Mouse (Mus musculus): ENCODE data around the gene 4632433K11Rik. TPM values are rescaled to one million over a fixed set of nuclear protein-coding genes. Genes with fewer than 3 reads are reported as not detected.

The 4632433K11Rik gene
- polyA plus RNA-seq, 1 experiment from 2014 or later, result not detected

- no peak for ATAC-seq (ENCODE audit: low FRiP score, low TSS enrichment)
- DNase-seq, result no peak
Measured at GRCm38 (mm10) chr7:5030554-5031275, 3.2 kb upstream of the 4632433K11Rik start.

GRCm38 (mm10) chr7:5031496-5031895 lies 2.4 kb upstream of the 4632433K11Rik start:
- ATAC-seq (ENCODE audit: low FRiP score, low TSS enrichment), result no peak
- WGBS, result 80% methylated on average over 46 of the region's 46 CpGs
- no peaks in the 10 kb centered on the region for H3K27me3 ChIP-seq (ENCODE audit: control insufficient read depth, insufficient read depth, low read length)
- H3K9me3 ChIP-seq (ENCODE audit: control insufficient read depth, low read length), result peaks cover 23% of the 10 kb centered on the region
- H3K4me3 ChIP-seq (replicated peaks; ENCODE audit: low read depth, low read length), result no peak overlapping the region
- no peak overlapping the region for H3K9ac ChIP-seq (replicated peaks; ENCODE audit: low read length)
- H3K4me2 ChIP-seq (ENCODE audit: low read length), result no peak overlapping the region
- peaks cover 88% of the 10 kb centered on the region for H3K36me3 ChIP-seq (ENCODE audit: control insufficient read depth, insufficient read depth, low read length)
- no peak overlapping the region for H3K27ac ChIP-seq (replicated peaks; ENCODE audit: low read depth, low read length)
- no peaks in the 10 kb centered on the region for H3K4me1 ChIP-seq (ENCODE audit: control insufficient read depth, insufficient read depth, low read length)
- DNase-seq, result no peak

More at GRCm38 (mm10) chr7:5030554-5031275, 3.2 kb upstream of the 4632433K11Rik start:
- 88% methylated on average over 63 of the region's 63 CpGs for WGBS
- Histone ChIP-seq H3K9ac (replicated peaks; ENCODE audit: low read length) (no peak overlapping the region), H3K9me3 (ENCODE audit: control insufficient read depth, low read length) (peaks cover 23% of the 10 kb centered on the region), H3K36me3 (ENCODE audit: control insufficient read depth, insufficient read depth, low read length) (peaks cover 85% of the 10 kb centered on the region), H3K4me2 (ENCODE audit: low read length) (no peak overlapping the region), H3K27ac (replicated peaks; ENCODE audit: low read depth, low read length) (no peak overlapping the region), H3K4me3 (replicated peaks; ENCODE audit: low read depth, low read length) (no peak overlapping the region), H3K27me3 (ENCODE audit: control insufficient read depth, insufficient read depth, low read length) (no peaks in the 10 kb centered on the region), H3K4me1 (ENCODE audit: control insufficient read depth, insufficient read depth, low read length) (no peaks in the 10 kb centered on the region)

GRCm38 (mm10) chr7:5035628-5036027 lies 1.7 kb downstream of the 4632433K11Rik start:
- 0 out of 2 replicates have a peak, but pooled peaks cover 10% of the 10 kb centered on the region for H3K4me1 ChIP-seq (ENCODE audit: control insufficient read depth, insufficient read depth, low read length)
- ATAC-seq (ENCODE audit: low FRiP score, low TSS enrichment) (no peak), DNase-seq (no peak)
- H3K36me3 ChIP-seq (ENCODE audit: control insufficient read depth, insufficient read depth, low read length), result peaks cover 57% of the 10 kb centered on the region
- H3K9ac ChIP-seq (replicated peaks; ENCODE audit: low read length), result no peak overlapping the region
- H3K4me3 ChIP-seq (replicated peaks; ENCODE audit: low read depth, low read length), result no peak overlapping the region
- no peaks in the 10 kb centered on the region for H3K27me3 ChIP-seq (ENCODE audit: control insufficient read depth, insufficient read depth, low read length)
- peaks cover 13% of the 10 kb centered on the region for H3K9me3 ChIP-seq (ENCODE audit: control insufficient read depth, low read length)
- no peak overlapping the region for H3K27ac ChIP-seq (replicated peaks; ENCODE audit: low read depth, low read length)
- H3K4me2 ChIP-seq (ENCODE audit: low read length), result no peak overlapping the region
- 96% methylated on average over 17 of the region's 17 CpGs for WGBS

GRCm38 (mm10) chr7:5036136-5036535 lies 2.2 kb downstream of the 4632433K11Rik start:
- Histone ChIP-seq H3K4me3 (replicated peaks; ENCODE audit: low read depth, low read length) (no peak overlapping the region), H3K4me2 (ENCODE audit: low read length) (no peak overlapping the region), H3K27ac (replicated peaks; ENCODE audit: low read depth, low read length) (no peak overlapping the region), H3K9ac (replicated peaks; ENCODE audit: low read length) (no peak overlapping the region), H3K9me3 (ENCODE audit: control insufficient read depth, low read length) (peaks cover 8% of the 10 kb centered on the region), H3K27me3 (ENCODE audit: control insufficient read depth, insufficient read depth, low read length) (no peaks in the 10 kb centered on the region), H3K4me1 (ENCODE audit: control insufficient read depth, insufficient read depth, low read length) (0 out of 2 replicates have a peak, but pooled peaks cover 10% of the 10 kb centered on the region), H3K36me3 (ENCODE audit: control insufficient read depth, insufficient read depth, low read length) (peaks cover 52% of the 10 kb centered on the region)
- no peak for ATAC-seq (ENCODE audit: low FRiP score, low TSS enrichment)
- 95% methylated on average over 9 of the region's 9 CpGs for WGBS
- no peak for DNase-seq

- H3K4me1 ChIP-seq (ENCODE audit: control insufficient read depth, insufficient read depth, low read length), result 0 out of 2 replicates have a peak, but pooled peaks cover 10% of the 10 kb centered on the region
- H3K9ac ChIP-seq (replicated peaks; ENCODE audit: low read length), result no peak overlapping the region
- no peak overlapping the region for H3K27ac ChIP-seq (replicated peaks; ENCODE audit: low read depth, low read length)
- H3K27me3 ChIP-seq (ENCODE audit: control insufficient read depth, insufficient read depth, low read length), result no peaks in the 10 kb centered on the region
- WGBS, result 96% methylated on average over 7 of the region's 7 CpGs
- H3K4me2 ChIP-seq (ENCODE audit: low read length), result peak overlapping the region; percentile 57; the same call in 1 of the 2 replicates
- ATAC-seq (ENCODE audit: low FRiP score, low TSS enrichment) (no peak), DNase-seq (no peak)
- no peaks in the 10 kb centered on the region; the same call in 1 of the 2 replicates for H3K9me3 ChIP-seq (ENCODE audit: control insufficient read depth, low read length)
- peaks cover 43% of the 10 kb centered on the region for H3K36me3 ChIP-seq (ENCODE audit: control insufficient read depth, insufficient read depth, low read length)
- no peak overlapping the region for H3K4me3 ChIP-seq (replicated peaks; ENCODE audit: low read depth, low read length)
Measured at GRCm38 (mm10) chr7:5037026-5037425, 3.1 kb downstream of the 4632433K11Rik start.

GRCm38 (mm10) chr7:5037467-5037866 lies 3.5 kb downstream of the 4632433K11Rik start:
- Histone ChIP-seq H3K27me3 (ENCODE audit: control insufficient read depth, insufficient read depth, low read length) (no peaks in the 10 kb centered on the region), H3K4me1 (ENCODE audit: control insufficient read depth, insufficient read depth, low read length) (0 out of 2 replicates have a peak, but pooled peaks cover 10% of the 10 kb centered on the region), H3K4me3 (replicated peaks; ENCODE audit: low read depth, low read length) (peak overlapping the region; percentile 64), H3K27ac (replicated peaks; ENCODE audit: low read depth, low read length) (peak overlapping the region; percentile 97), H3K36me3 (ENCODE audit: control insufficient read depth, insufficient read depth, low read length) (peaks cover 38% of the 10 kb centered on the region), H3K9ac (replicated peaks; ENCODE audit: low read length) (peak overlapping the region; percentile 75), H3K4me2 (ENCODE audit: low read length) (peak overlapping the region; percentile 57), H3K9me3 (ENCODE audit: control insufficient read depth, low read length) (no peaks in the 10 kb centered on the region)
- 87% methylated on average over 8 of the region's 8 CpGs for WGBS
- DNase-seq, result no peak
- no peak for ATAC-seq (ENCODE audit: low FRiP score, low TSS enrichment)

GRCm38 (mm10) chr7:5038109-5038732 lies 4.3 kb downstream of the 4632433K11Rik start, which contains the start of gene Zfp784:
Gene Zfp784 (minus strand): TSS chr7:5038446.
- peak; percentile 94 for ATAC-seq (ENCODE audit: low FRiP score, low TSS enrichment)
- Histone ChIP-seq H3K9ac (replicated peaks; ENCODE audit: low read length) (peak within 1 kb of the TSS; percentile 75), H3K27ac (replicated peaks; ENCODE audit: low read depth, low read length) (peak within 1 kb of the TSS; percentile 97), H3K36me3 (ENCODE audit: control insufficient read depth, insufficient read depth, low read length) (peaks cover 31% of the 10 kb centered on the region), H3K4me1 (ENCODE audit: control insufficient read depth, insufficient read depth, low read length) (0 out of 2 replicates have a peak, but pooled peaks cover 10% of the 10 kb centered on the region), H3K4me3 (replicated peaks; ENCODE audit: low read depth, low read length) (peak within 1 kb of the TSS; percentile 64), H3K27me3 (ENCODE audit: control insufficient read depth, insufficient read depth, low read length) (no peaks in the 10 kb centered on the region), H3K9me3 (ENCODE audit: control insufficient read depth, low read length) (no peaks in the 10 kb centered on the region), H3K4me2 (ENCODE audit: low read length) (peak within 1 kb of the TSS; percentile 57)
- under 1% methylated on average over 48 of the region's 48 CpGs for WGBS
- DNase-seq, result peak; percentile 96

GRCm38 (mm10) chr7:5038940-5039339 lies 5.0 kb downstream of the 4632433K11Rik start:
- WGBS, result 39% methylated on average over 5 of the region's 5 CpGs
- peak overlapping the region; percentile 64 for H3K4me3 ChIP-seq (replicated peaks; ENCODE audit: low read depth, low read length)
- peaks cover 24% of the 10 kb centered on the region for H3K36me3 ChIP-seq (ENCODE audit: control insufficient read depth, insufficient read depth, low read length)
- DNase-seq, result no peak
- H3K4me1 ChIP-seq (ENCODE audit: control insufficient read depth, insufficient read depth, low read length), result 0 out of 2 replicates have a peak, but pooled peaks cover 10% of the 10 kb centered on the region
- peak overlapping the region; percentile 97; the same call in 1 of the 2 replicates for H3K27ac ChIP-seq (replicated peaks; ENCODE audit: low read depth, low read length)
- peak overlapping the region; percentile 75 for H3K9ac ChIP-seq (replicated peaks; ENCODE audit: low read length)
- H3K4me2 ChIP-seq (ENCODE audit: low read length), result peak overlapping the region; percentile 57
- ATAC-seq (ENCODE audit: low FRiP score, low TSS enrichment), result no peak
- no peaks in the 10 kb centered on the region for H3K9me3 ChIP-seq (ENCODE audit: control insufficient read depth, low read length)
- H3K27me3 ChIP-seq (ENCODE audit: control insufficient read depth, insufficient read depth, low read length), result no peaks in the 10 kb centered on the region

Measured in midbrain, embryonic 14.5 days (tissue).